In the genomic region with DNA sequence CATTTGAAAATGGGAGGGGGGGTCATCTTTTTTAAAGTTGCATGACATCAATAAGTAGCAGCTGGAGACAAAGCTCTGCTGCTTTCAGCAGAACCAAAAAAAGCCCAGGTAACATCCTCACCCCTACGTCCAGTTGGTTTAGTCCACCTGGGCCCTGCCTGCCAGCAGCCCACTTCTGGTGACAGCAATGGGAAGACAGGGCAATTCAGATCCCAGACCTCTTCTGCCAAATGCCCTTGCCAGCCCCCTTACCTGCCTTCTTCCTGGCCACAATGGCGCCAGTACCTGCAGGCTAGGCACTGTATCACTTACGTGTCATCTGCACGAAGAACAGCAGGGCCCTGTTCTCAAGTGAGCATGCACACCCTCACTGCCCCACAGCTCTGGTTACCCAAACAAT, we compare ENCODE assay signal across 9 mouse cellular contexts. TPM values are rescaled to one million over a fixed set of nuclear protein-coding genes. Genes with fewer than 3 reads are reported as not detected.
DNase-seq lines count a peak whose midpoint lies in the region; ATAC-seq and TF ChIP-seq lines count a peak whose summit lies in the region.
"Had no signal": no experiment of that assay in that cellular context is flagged by ENCODE, and none has a peak within 500 bp of the region (broad histone marks: within the 10 kb centered on the region; RNA-seq: fewer than 3 reads in every experiment).

No protein-coding gene starts in this region.

- H3K36me3 ChIP-seq in forebrain, embryonic 10.5 days (replicated peaks): peaks cover 4% of the 10 kb centered on the region
- no peaks in the 10 kb centered on the region for H3K36me3 ChIP-seq in forebrain, embryonic 11.5 days (ENCODE audit: control insufficient read depth, insufficient read depth, low read length)
- no peaks in the 10 kb centered on the region for H3K36me3 ChIP-seq in liver, embryonic 11.5 days (ENCODE audit: control insufficient read depth, insufficient read depth, low read length)
- 0 out of 2 replicates have a peak, but pooled peaks cover 4% of the 10 kb centered on the region for H3K36me3 ChIP-seq in embryonic facial prominence, embryonic 12.5 days
- no peaks in the 10 kb centered on the region for H3K36me3 ChIP-seq in liver, postnatal 0 days (replicated peaks; ENCODE audit: insufficient read depth, low read length)
- H3K36me3 ChIP-seq in forebrain, postnatal 0 days (ENCODE audit: insufficient read depth): no peaks in the 10 kb centered on the region

- TF ChIP-seq CTCF in liver, postnatal 0 days (IDR thresholded peaks at IDR 0.05; ENCODE audit: low read depth): no peak
- no peak for TF ChIP-seq CTCF in forebrain, postnatal 0 days (IDR thresholded peaks at IDR 0.05; ENCODE audit: low read depth)

- H3K4me2 ChIP-seq in forebrain, embryonic 11.5 days (ENCODE audit: low read depth, low read length, severe bottlenecking): no peak overlapping the region
- peak overlapping the region; percentile 100 for H3K4me2 ChIP-seq in liver, embryonic 11.5 days
- peak overlapping the region; percentile 92 for H3K4me2 ChIP-seq in embryonic facial prominence, embryonic 12.5 days (replicated peaks)
- peak overlapping the region; percentile 98 for H3K4me2 ChIP-seq in liver, postnatal 0 days (ENCODE audit: low read depth, low read length)
- no peak overlapping the region for H3K4me2 ChIP-seq in forebrain, postnatal 0 days (ENCODE audit: low read depth)

- no peak for DNase-seq in forebrain, embryonic 10.5 days (ENCODE audit: extremely low spot score, low spot score)
- DNase-seq in forebrain, embryonic 11.5 days (ENCODE audit: low spot score): no peak
- DNase-seq in liver, embryonic 11.5 days (ENCODE audit: low spot score): no peak
- DNase-seq in liver: no peak
- no peak for DNase-seq in liver, postnatal 0 days
- DNase-seq in adrenal gland, adult (ENCODE audit: inconsistent age in 2 of 2, low spot score in 1 of 2): no peak
- no peak for DNase-seq in forebrain, postnatal 0 days

- ATAC-seq in forebrain, embryonic 11.5 days (replicated peaks; ENCODE audit: low FRiP score): no peak
- no peak for ATAC-seq in liver, embryonic 11.5 days (replicated peaks; ENCODE audit: low FRiP score)
- no peak for ATAC-seq in embryonic facial prominence, embryonic 12.5 days (ENCODE audit: insufficient number of reproducible peaks, insufficient read depth, low FRiP score, low TSS enrichment)
- no peak for ATAC-seq in liver, postnatal 0 days
- no peak for ATAC-seq in forebrain, postnatal 0 days

- peak overlapping the region; percentile 79; the same call in 1 of the 2 replicates for H3K4me3 ChIP-seq in forebrain, embryonic 10.5 days
- no peak overlapping the region for H3K4me3 ChIP-seq in forebrain, embryonic 11.5 days (ENCODE audit: low read depth, low read length)
- no peak overlapping the region; the same call in 1 of the 2 replicates for H3K4me3 ChIP-seq in liver, embryonic 11.5 days (ENCODE audit: low read depth, low read length)
- H3K4me3 ChIP-seq in embryonic facial prominence, embryonic 12.5 days: no peak overlapping the region
- H3K4me3 ChIP-seq in liver, postnatal 0 days (ENCODE audit: low read depth, low read length): no peak overlapping the region
- H3K4me3 ChIP-seq in forebrain, postnatal 0 days (ENCODE audit: low read depth, low read length): no peak overlapping the region

- H3K9ac ChIP-seq in forebrain, embryonic 11.5 days (ENCODE audit: low read length): no peak overlapping the region
- H3K9ac ChIP-seq in liver, embryonic 11.5 days (ENCODE audit: low read depth, low read length): no peak overlapping the region
- peak overlapping the region; percentile 47; the same call in 1 of the 2 replicates for H3K9ac ChIP-seq in embryonic facial prominence, embryonic 12.5 days
- H3K9ac ChIP-seq in liver, postnatal 0 days (replicated peaks): no peak overlapping the region
- no peak overlapping the region for H3K9ac ChIP-seq in forebrain, postnatal 0 days

- peaks cover 34% of the 10 kb centered on the region for H3K4me1 ChIP-seq in forebrain, embryonic 10.5 days
- H3K4me1 ChIP-seq in forebrain, embryonic 11.5 days (replicated peaks; ENCODE audit: control insufficient read depth, insufficient read depth, low read length): peaks cover 5% of the 10 kb centered on the region
- H3K4me1 ChIP-seq in liver, embryonic 11.5 days (replicated peaks; ENCODE audit: control insufficient read depth, insufficient read depth, low read length): peaks cover 25% of the 10 kb centered on the region
- H3K4me1 ChIP-seq in embryonic facial prominence, embryonic 12.5 days: peaks cover 21% of the 10 kb centered on the region
- peaks cover 26% of the 10 kb centered on the region for H3K4me1 ChIP-seq in liver, postnatal 0 days (ENCODE audit: insufficient read depth)
- H3K4me1 ChIP-seq in forebrain, postnatal 0 days (ENCODE audit: insufficient read depth): 0 out of 2 replicates have a peak, but pooled peaks cover 4% of the 10 kb centered on the region

- 0 out of 2 replicates have a peak overlapping the region, but pooled peaks have one; percentile 21 for H3K27ac ChIP-seq in forebrain, embryonic 10.5 days
- H3K27ac ChIP-seq in forebrain, embryonic 11.5 days (ENCODE audit: low read depth, low read length): no peak overlapping the region
- H3K27ac ChIP-seq in liver, embryonic 11.5 days (ENCODE audit: low read depth, low read length): no peak overlapping the region
- H3K27ac ChIP-seq in embryonic facial prominence, embryonic 12.5 days: peak overlapping the region; percentile 75; the same call in 1 of the 2 replicates
- no peak overlapping the region for H3K27ac ChIP-seq in liver, postnatal 0 days (ENCODE audit: low read depth)
- H3K27ac ChIP-seq in forebrain, postnatal 0 days (ENCODE audit: low read depth, low read length): no peak overlapping the region
- H3K27ac ChIP-seq: macrophage had no signal

- WGBS in forebrain, embryonic 10.5 days: 84% methylated on average over 4 of the region's 4 CpGs
- 76% methylated on average over 4 of the region's 4 CpGs for WGBS in forebrain, embryonic 11.5 days
- 80% methylated on average over 4 of the region's 4 CpGs for WGBS in liver, embryonic 11.5 days
- 66% methylated on average over 4 of the region's 4 CpGs for WGBS in embryonic facial prominence, embryonic 12.5 days
- WGBS in liver, postnatal 0 days (ENCODE audit: insufficient replicate concordance): 80% methylated on average over 4 of the region's 4 CpGs
- WGBS in forebrain, postnatal 0 days: 80% methylated on average over 4 of the region's 4 CpGs

- H3K27me3 ChIP-seq in forebrain, embryonic 10.5 days (ENCODE audit: poor library complexity, severe bottlenecking): peaks cover 14% of the 10 kb centered on the region
- no peaks in the 10 kb centered on the region for H3K27me3 ChIP-seq in forebrain, embryonic 11.5 days (ENCODE audit: control insufficient read depth, insufficient read depth, low read length)
- no peaks in the 10 kb centered on the region; the same call in 1 of the 2 replicates for H3K27me3 ChIP-seq in liver, embryonic 11.5 days (replicated peaks; ENCODE audit: control insufficient read depth, insufficient read depth, low read length)
- no peaks in the 10 kb centered on the region for H3K27me3 ChIP-seq in embryonic facial prominence, embryonic 12.5 days
- no peaks in the 10 kb centered on the region for H3K27me3 ChIP-seq in liver, postnatal 0 days (ENCODE audit: insufficient read depth, low read length)
- no peaks in the 10 kb centered on the region for H3K27me3 ChIP-seq in forebrain, postnatal 0 days (ENCODE audit: insufficient read depth, low read length)

- TF ChIP-seq EP300 in liver, postnatal 0 days (IDR thresholded peaks at IDR 0.05; ENCODE audit: low read depth): no peak

- H3K9me3 ChIP-seq in forebrain, embryonic 10.5 days: no peaks in the 10 kb centered on the region
- no peaks in the 10 kb centered on the region for H3K9me3 ChIP-seq in forebrain, embryonic 11.5 days (ENCODE audit: control insufficient read depth, low read length)
- no peaks in the 10 kb centered on the region for H3K9me3 ChIP-seq in liver, embryonic 11.5 days (ENCODE audit: control insufficient read depth, low read length)
- no peaks in the 10 kb centered on the region for H3K9me3 ChIP-seq in embryonic facial prominence, embryonic 12.5 days
- no peaks in the 10 kb centered on the region for H3K9me3 ChIP-seq in liver, postnatal 0 days (ENCODE audit: low read length)
- no peaks in the 10 kb centered on the region for H3K9me3 ChIP-seq in forebrain, postnatal 0 days (ENCODE audit: low read length)

RNA-seq across cellular contexts. Expression of a gene that starts 2.3 kb away (rescaled TPM):
- 42.7 and 44.1 TPM in 2 replicates for polyA plus RNA-seq in forebrain, embryonic 10.5 days (2016; fragmentation: Nextera tagmentation; extraction: Ambion mirVana)
- polyA plus RNA-seq in forebrain, embryonic 11.5 days (2014; fragmentation: Nextera tagmentation; extraction: Ambion mirVana): 31.5 and 32.2 TPM in 2 replicates
- polyA plus RNA-seq in liver, embryonic 11.5 days (2014; fragmentation: Nextera tagmentation; extraction: Ambion mirVana): 66.5 and 74.7 TPM in 2 replicates
- polyA plus RNA-seq in embryonic facial prominence, embryonic 12.5 days (2016; fragmentation: Nextera tagmentation; extraction: Ambion mirVana): 50.8 and 52.0 TPM in 2 replicates
- 31.6 and 36.9 TPM in 2 replicates for polyA plus RNA-seq in liver, postnatal 0 days (2015; fragmentation: Nextera tagmentation; extraction: Ambion mirVana)
- 21.2 and 21.4 TPM in 2 replicates for total RNA-seq in forebrain, postnatal 0 days (2014; rRNA removed)
- 14.3 and 19.4 TPM in 2 replicates for polyA plus RNA-seq in forebrain, postnatal 0 days (2015; fragmentation: Nextera tagmentation; extraction: Ambion mirVana)

Comparison
In these comparisons a context has a peak if more than half of its experiments do, and no peak if none do; other contexts are left out.
1. H3K27ac ChIP-seq: peak in forebrain, embryonic 10.5 days (single experiment) and embryonic facial prominence, embryonic 12.5 days (single experiment); none in forebrain, embryonic 11.5 days (single experiment), liver, embryonic 11.5 days (single experiment), liver, postnatal 0 days (single experiment) and forebrain, postnatal 0 days (single experiment).
2. H3K4me2 ChIP-seq: peak in liver, embryonic 11.5 days (single experiment), embryonic facial prominence, embryonic 12.5 days (single experiment) and liver, postnatal 0 days (single experiment); none in forebrain, embryonic 11.5 days (single experiment) and forebrain, postnatal 0 days (single experiment).